Mouse (Mus musculus): ENCODE measurements at regions not wholly inside any gene's neighbourhood (a gene's known extent, or its start where the extent isn't known, plus 50 kb on each side); places are given as distances from the start of the nearest gene placed in this dataset.

GRCm38 (mm10) chr19:50908751-50909150 lies 230.3 kb upstream of the Sorcs1 start:
- no peak for TF ChIP-seq POLR2A (IDR thresholded peaks at IDR 0.05; ENCODE audit: extremely low read depth, insufficient read depth, low read length)
- no peak for TF ChIP-seq CTCF (IDR thresholded peaks at IDR 0.05; ENCODE audit: extremely low read depth, insufficient read depth, low read length)
